Mouse (Mus musculus): ENCODE data around the gene Magi2. TPM values are rescaled to one million over a fixed set of nuclear protein-coding genes. Genes with fewer than 3 reads are reported as not detected.

Gene Magi2
- polyA plus RNA-seq, 1 experiment from 2014 or later = 28.5 TPM

DNA sequence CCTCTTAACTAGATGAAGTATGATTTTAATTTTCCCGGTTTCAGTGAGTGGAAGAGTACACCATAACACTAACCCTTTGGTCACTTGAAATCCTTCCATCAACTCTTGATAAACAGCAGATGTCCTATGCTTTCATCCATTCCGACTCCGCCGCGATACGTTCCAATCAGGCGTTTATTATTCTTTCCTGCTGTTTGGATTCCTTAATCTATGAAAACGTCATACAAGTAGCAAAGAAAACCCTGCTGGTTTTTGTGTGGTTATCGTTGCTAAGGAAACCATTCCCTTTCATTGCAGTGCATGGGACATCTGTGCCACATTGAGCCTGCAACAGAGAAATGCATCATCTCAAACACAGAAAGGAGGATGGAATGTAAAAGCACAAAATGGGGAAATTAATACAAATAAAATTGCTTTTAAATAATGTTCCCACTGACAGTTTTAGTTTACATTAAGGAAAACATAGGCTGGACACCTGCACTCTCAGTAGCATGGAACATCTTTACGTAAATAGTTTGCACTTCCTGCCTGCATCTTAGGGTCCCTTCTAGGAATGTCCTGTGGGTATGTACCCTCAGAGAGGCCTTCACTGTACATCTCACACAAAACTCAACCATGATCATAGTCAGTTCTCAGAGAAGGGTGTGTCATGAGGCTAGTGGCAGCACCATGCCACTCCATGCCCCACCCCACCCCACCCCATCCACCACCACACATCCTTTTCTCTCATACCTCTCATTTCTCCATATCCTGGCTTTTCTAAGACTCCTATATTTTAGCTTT, 914.0 kb downstream of the Magi2 start:
- H3K27me3 ChIP-seq = no peaks in the 10 kb centered on the region
- H3K4me3 ChIP-seq = no peak overlapping the region
- H3K4me2 ChIP-seq = peak overlapping the region; percentile 6; the same call in 1 of the 2 replicates
- peaks cover 26% of the 10 kb centered on the region for H3K4me1 ChIP-seq (replicated peaks)
- H3K9ac ChIP-seq = no peak overlapping the region
- peak; percentile 38 for ATAC-seq (ENCODE audit: low FRiP score)
- H3K9me3 ChIP-seq = no peaks in the 10 kb centered on the region
- H3K27ac ChIP-seq = 0 out of 2 replicates have a peak overlapping the region, but pooled peaks have one; percentile 37
- WGBS = 35% methylated on average over 10 of the region's 10 CpGs
- no peaks in the 10 kb centered on the region for H3K36me3 ChIP-seq

DNA sequence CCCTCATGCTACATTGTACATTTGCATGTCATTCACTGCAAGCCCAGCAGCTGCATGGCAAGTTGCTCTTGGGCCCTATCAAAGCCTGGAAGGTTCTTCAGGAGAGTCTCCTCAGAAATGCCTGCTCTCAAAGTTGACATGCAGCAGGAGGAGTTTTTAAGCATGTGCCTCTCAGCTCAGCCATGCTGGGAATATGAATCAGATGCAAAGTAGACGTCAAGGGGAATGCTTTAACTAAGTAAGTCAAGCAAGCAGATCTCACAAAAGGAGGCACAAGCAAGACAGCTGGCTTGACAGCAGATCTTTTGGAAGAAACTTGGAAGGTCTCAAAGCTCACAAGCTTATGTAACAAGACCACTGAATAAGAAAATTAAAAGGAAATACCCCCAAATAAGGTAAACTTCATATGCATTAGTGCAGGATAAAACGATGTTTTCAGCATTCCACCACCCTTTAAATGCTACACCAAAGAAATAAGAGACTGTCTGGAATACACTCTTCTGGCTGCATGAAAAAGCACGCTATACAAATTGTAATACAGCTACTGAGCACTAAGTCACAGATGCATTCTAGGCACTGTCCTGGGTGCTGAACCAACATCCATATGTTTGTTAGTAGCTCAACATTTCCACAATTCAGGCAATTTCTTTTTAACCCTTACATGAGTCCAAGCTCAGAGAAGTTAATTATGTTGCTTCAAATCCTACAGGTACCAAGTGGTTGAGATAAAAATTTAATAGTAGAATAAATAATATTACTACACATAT, 926.7 kb downstream of the Magi2 start:
- H3K9ac ChIP-seq = no peak overlapping the region
- WGBS = 41% methylated on average over 3 of the region's 3 CpGs

DNA sequence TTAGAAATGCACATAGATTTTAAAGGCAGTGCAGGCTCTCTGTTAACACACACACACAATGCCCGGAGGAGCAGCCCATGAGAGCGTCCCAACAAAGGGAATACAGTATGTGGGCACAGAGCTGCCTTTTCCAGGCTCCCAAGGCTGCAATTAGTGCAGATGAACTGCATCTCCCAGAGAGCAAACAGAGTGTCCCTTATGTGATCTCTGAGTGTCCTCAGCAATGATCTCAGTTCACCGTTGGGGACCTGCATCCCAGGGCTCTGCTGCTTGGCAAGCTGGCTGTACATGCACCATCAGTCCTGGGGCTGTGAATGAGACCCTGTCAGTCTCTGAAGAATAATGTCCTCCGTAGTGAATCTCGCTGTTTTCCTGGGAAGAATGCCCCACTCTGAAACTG, 969.9 kb downstream of the Magi2 start:
- peak; percentile 92 for ATAC-seq (ENCODE audit: low FRiP score)
- Histone ChIP-seq H3K4me2 (peak overlapping the region; percentile 8; the same call in 1 of the 2 replicates), H3K36me3 (no peaks in the 10 kb centered on the region), H3K9ac (0 out of 2 replicates have a peak overlapping the region, but pooled peaks have one; percentile 43), H3K4me1 (replicated peaks) (peaks cover 10% of the 10 kb centered on the region), H3K27ac (peak overlapping the region; percentile 78), H3K27me3 (no peaks in the 10 kb centered on the region), H3K9me3 (no peaks in the 10 kb centered on the region), H3K4me3 (no peak overlapping the region)
- 20% methylated on average over 5 of the region's 5 CpGs for WGBS

More for the DNA sequence above, 926.7 kb downstream of the Magi2 start:
- no peak overlapping the region for H3K4me3 ChIP-seq
- H3K4me1 ChIP-seq (replicated peaks) = no peaks in the 10 kb centered on the region
- no peaks in the 10 kb centered on the region for H3K36me3 ChIP-seq
- no peaks in the 10 kb centered on the region for H3K9me3 ChIP-seq
- H3K27me3 ChIP-seq = no peaks in the 10 kb centered on the region
- ATAC-seq (ENCODE audit: low FRiP score) = no peak
- no peak overlapping the region for H3K4me2 ChIP-seq
- H3K27ac ChIP-seq = no peak overlapping the region

DNA sequence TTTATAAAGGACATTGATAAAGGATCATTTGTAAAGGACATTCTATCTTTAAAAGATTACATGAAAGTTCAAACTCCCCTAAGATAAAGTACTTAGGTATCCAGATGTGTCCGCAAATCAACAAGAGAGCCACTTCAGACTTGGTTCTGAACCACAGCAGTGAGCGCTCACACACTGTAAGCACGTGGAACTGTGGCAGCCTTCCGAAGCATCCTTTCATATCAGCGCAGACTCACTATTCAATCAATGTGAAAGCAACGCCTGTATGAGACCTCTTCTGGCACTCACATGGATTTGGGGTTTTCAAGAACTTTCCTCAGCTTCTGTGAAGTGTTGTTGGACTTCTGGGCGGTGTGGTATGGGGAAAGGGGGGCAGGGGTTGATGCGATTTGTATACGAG, 970.6 kb downstream of the Magi2 start:
- no peak for ATAC-seq (ENCODE audit: low FRiP score)
- Histone ChIP-seq H3K4me2 (peak overlapping the region; percentile 8; the same call in 1 of the 2 replicates), H3K9ac (no peak overlapping the region), H3K4me3 (no peak overlapping the region), H3K36me3 (no peaks in the 10 kb centered on the region), H3K4me1 (replicated peaks) (peaks cover 10% of the 10 kb centered on the region), H3K9me3 (no peaks in the 10 kb centered on the region), H3K27ac (peak overlapping the region; percentile 53; the same call in 1 of the 2 replicates), H3K27me3 (no peaks in the 10 kb centered on the region)
- 72% methylated on average over 9 of the region's 9 CpGs for whole genome bisulfite sequencing

DNA sequence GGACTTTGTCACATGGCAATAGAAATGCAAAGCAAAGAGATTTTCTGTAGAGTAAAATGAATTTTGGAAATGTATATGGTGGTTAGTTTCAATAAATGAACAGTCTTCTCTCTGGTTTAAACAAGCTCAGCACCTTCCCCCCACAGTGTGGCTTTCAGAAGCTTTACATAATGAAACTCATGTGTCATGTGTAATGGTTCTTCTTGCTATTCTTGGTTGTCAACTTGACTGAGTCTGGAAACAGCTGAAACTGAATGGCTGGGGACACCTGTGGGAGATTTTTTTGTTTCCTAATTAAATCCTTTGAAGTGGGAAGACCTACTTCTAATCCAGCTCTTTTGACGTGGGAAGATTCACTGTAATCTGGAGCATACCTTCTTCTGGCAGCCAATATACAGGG, 974.5 kb downstream of the Magi2 start:
- H3K27ac ChIP-seq = no peak overlapping the region
- H3K4me3 ChIP-seq = no peak overlapping the region
- no peak overlapping the region for H3K9ac ChIP-seq
- H3K9me3 ChIP-seq = no peaks in the 10 kb centered on the region
- no peak overlapping the region for H3K4me2 ChIP-seq
- peaks cover 10% of the 10 kb centered on the region for H3K4me1 ChIP-seq (replicated peaks)
- H3K36me3 ChIP-seq = no peaks in the 10 kb centered on the region
- no peaks in the 10 kb centered on the region for H3K27me3 ChIP-seq
- ATAC-seq (ENCODE audit: low FRiP score) = no peak
- 81% methylated on average over 1 of the region's 1 CpGs for WGBS

DNA sequence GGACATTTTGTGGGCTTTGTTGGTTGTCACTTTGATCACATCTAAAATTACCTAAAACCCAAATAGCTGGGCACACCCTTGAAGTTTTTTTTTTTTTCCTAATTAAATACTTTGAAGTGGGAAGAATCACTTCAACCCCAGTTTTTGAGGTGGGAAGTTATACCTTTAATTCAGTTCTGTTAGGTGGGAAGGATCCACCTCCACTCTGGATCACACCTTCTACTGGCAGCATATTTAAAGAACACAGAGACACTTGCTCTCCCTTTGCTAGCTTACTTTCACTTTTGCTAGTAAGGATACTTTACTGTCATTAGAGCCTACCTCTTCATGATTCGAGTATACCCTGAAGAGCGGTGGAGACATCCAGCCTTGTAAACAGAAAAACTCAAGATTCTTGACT, 981.3 kb downstream of the Magi2 start:
- Histone ChIP-seq H3K4me3 (no peak overlapping the region), H3K4me2 (no peak overlapping the region), H3K36me3 (no peaks in the 10 kb centered on the region), H3K9me3 (no peaks in the 10 kb centered on the region), H3K27ac (no peak overlapping the region), H3K4me1 (replicated peaks) (no peaks in the 10 kb centered on the region; the same call in 1 of the 2 replicates), H3K9ac (no peak overlapping the region), H3K27me3 (no peaks in the 10 kb centered on the region)
- 95% methylated on average over 2 of the region's 2 CpGs for WGBS
- no peak for ATAC-seq (ENCODE audit: low FRiP score)

DNA sequence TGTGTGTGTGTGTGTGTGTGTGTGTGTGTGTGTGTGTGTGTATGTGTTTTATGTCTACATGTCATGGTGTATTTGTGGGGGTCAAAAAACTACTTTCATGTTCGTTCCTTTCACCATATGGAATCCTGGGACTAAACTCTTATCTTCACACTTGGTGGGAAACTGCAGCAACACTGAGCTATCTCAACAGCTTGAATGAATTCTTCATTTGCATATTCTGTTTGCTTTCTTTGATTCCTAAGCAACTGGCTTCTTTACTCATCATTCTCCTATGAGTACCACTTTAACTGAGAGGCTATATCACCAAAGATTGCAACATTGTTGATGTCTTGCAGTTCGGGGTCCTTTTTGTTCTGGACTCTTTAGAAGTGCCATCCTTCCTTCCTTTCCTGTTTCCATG, 986.5 kb downstream of the Magi2 start:
- H3K36me3 ChIP-seq = no peaks in the 10 kb centered on the region
- no peak overlapping the region for H3K4me2 ChIP-seq
- H3K4me3 ChIP-seq = no peak overlapping the region
- H3K9me3 ChIP-seq = no peaks in the 10 kb centered on the region
- no peak overlapping the region for H3K9ac ChIP-seq
- WGBS = 83% methylated on average over 2 of the region's 2 CpGs
- H3K27me3 ChIP-seq = no peaks in the 10 kb centered on the region
- no peak overlapping the region for H3K27ac ChIP-seq
- no peaks in the 10 kb centered on the region; the same call in 1 of the 2 replicates for H3K4me1 ChIP-seq (replicated peaks)
- no peak for ATAC-seq (ENCODE audit: low FRiP score)

DNA sequence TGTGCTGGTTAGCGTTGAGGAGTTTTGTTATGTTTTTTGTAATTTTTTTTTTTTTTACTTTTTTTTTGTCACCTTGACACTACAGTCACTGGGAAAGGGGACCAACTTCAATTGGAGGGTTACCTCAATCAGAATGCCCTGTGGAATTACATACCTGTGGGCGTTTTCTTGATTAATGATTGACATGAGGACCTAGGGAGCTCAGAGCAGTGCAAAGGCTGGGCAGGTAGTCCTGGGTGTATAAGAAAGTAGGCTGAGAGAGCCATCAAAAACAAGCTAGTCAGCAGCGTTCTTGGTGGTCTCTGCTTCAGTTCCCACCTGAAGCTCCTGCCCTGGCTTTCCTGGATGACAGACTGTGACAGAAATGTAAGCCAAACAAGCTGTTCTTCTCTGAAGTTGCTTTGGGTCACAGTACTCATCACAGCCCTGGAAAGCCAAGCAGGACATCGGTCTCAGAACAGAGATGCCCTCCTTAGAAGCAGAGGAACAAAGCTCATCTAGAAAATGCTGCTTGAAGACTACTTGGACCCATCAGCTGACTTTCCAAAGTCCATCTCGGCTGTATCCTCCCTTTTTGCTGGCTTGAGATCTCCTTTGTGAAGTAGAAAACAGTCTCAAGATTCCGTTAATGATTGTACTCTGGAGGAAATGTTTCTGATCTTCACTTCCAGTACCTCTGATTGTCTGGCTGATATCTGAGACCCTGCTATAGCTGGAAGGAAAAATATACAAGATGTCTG, 999.8 kb downstream of the Magi2 start:
- Histone ChIP-seq H3K4me2 (no peak overlapping the region), H3K4me1 (replicated peaks) (peaks cover 24% of the 10 kb centered on the region), H3K36me3 (no peaks in the 10 kb centered on the region), H3K27ac (no peak overlapping the region), H3K9ac (no peak overlapping the region), H3K27me3 (no peaks in the 10 kb centered on the region), H3K4me3 (no peak overlapping the region), H3K9me3 (no peaks in the 10 kb centered on the region)
- 90% methylated on average over 6 of the region's 6 CpGs for whole genome bisulfite sequencing
- no peak for ATAC-seq (ENCODE audit: low FRiP score)

DNA sequence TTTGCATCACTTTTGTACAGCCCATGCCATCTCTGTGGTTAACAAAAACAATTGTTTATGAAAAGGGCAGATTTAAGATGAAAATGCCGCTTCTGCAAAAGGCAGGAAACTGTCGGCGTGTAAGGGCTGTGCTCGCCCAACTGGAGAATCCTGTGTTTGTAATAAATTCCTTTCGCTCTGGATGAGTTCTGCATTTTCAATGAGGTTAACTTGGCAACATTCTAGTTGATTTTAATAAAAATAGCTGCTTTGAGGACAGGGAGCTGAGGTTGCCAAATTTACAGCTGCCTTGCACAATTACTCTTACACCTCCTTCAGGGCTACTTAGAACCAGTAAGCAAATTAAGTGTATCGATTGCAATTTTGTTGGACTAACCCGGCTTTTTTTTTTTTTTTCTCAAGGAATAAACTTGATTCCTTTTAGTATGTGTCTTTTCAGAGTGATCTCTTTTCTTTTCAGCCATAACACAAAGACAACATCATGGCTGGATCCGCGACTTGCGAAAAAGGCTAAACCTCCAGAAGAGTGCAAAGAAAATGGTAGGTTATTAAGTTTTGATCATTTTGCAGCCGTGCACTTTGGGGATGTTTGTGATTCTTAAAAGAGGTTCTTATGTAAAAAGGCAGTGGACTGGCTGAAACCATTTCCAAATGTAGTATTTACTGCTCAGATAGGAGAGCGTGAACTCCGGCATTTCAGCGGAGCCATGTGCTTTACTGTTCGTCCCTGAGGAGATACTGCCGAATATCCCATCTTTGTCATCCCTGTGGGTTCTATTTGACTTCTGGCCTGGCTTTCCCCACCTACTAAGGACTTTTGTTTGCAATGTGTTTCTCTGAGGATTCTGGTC, 1001.3 kb downstream of the Magi2 start:
- WGBS = 42% methylated on average over 16 of the region's 16 CpGs
- H3K36me3 ChIP-seq = no peaks in the 10 kb centered on the region
- H3K27me3 ChIP-seq = no peaks in the 10 kb centered on the region
- H3K9ac ChIP-seq = peak overlapping the region; percentile 4; the same call in 1 of the 2 replicates
- H3K4me3 ChIP-seq = peak overlapping the region; percentile 31
- H3K4me2 ChIP-seq = peak overlapping the region; percentile 35
- ATAC-seq (ENCODE audit: low FRiP score) = peak; percentile 33; the same call in 1 of the 2 replicates
- H3K27ac ChIP-seq = peak overlapping the region; percentile 68
- H3K9me3 ChIP-seq = no peaks in the 10 kb centered on the region
- peaks cover 29% of the 10 kb centered on the region for H3K4me1 ChIP-seq (replicated peaks)

DNA sequence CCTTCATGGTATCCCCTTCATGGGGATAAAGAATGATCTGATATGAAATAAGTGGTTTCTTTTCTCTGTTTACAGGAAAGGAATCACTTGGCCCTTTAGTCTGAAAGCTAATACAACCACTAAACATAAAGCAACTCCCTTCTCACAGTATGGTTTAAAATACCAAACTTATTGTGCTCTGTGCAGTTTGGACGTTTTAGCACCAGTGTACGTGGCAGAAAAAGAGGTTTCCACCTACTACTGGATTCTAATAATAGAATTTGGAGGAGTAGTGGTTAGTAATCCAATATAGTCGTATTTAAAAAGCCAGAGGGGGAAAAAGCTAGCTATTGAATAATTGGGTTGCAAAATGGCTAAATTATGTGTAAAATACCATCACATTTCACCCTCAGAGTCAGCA, 1005.1 kb downstream of the Magi2 start:
- WGBS = 71% methylated on average over 3 of the region's 3 CpGs
- no peak overlapping the region for H3K9ac ChIP-seq
- H3K9me3 ChIP-seq = no peaks in the 10 kb centered on the region
- H3K4me3 ChIP-seq = no peak overlapping the region
- H3K4me2 ChIP-seq = no peak overlapping the region
- no peaks in the 10 kb centered on the region for H3K36me3 ChIP-seq
- no peaks in the 10 kb centered on the region for H3K27me3 ChIP-seq
- peaks cover 22% of the 10 kb centered on the region for H3K4me1 ChIP-seq (replicated peaks)
- ATAC-seq (ENCODE audit: low FRiP score) = no peak
- no peak overlapping the region for H3K27ac ChIP-seq

DNA sequence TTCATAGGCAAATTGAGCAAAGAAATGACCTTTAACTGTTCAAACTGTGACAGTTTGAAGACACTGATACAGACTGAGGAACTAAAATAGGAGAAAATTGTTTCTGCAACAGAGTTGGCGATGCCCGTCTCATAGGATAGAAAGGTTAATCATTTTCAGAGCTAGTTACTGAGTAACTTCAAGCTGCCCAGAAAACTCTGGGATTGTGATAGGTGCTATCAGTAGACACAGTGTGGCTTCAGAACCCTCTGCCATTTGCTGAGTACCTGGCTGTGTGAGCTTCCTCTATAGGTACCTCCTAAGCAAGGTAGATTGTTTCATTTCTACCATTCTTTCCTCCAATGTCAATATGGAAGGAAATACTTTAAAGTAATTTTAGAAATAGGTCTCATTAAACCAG, 1014.7 kb downstream of the Magi2 start:
- no peak overlapping the region for H3K4me3 ChIP-seq

More for the DNA sequence above, 1014.7 kb downstream of the Magi2 start:
- WGBS = 66% methylated on average over 2 of the region's 2 CpGs
- Histone ChIP-seq H3K4me2 (no peak overlapping the region), H3K9me3 (no peaks in the 10 kb centered on the region), H3K36me3 (no peaks in the 10 kb centered on the region), H3K4me1 (replicated peaks) (0 out of 2 replicates have a peak, but pooled peaks cover 5% of the 10 kb centered on the region), H3K27me3 (no peaks in the 10 kb centered on the region), H3K9ac (no peak overlapping the region), H3K27ac (no peak overlapping the region)
- ATAC-seq (ENCODE audit: low FRiP score) = no peak

All from hindbrain, embryonic 13.5 days (tissue).